Mouse (Mus musculus) frontal cortex, adult 2 months (tissue): ENCODE measurements around the gene Gm4744. TPM values are rescaled to one million over a fixed set of nuclear protein-coding genes. Genes with fewer than 3 reads are reported as not detected.
"Not testable (repeated sequence)": the region's sequence is repeated elsewhere in the genome, so short reads cannot be mapped to it uniquely, and the experiment has no call there.

Experiments used
- DNase-seq, 2 experiments: peaks; one replicate each; pipeline ENCODE4 v3.0.0; 2022; ENCODE audit warnings: low spot score in 1 of 2; ENCODE audit errors: extremely low spot score in 1 of 2
- polyA plus RNA-seq: library from polyadenylated mRNA; depleted of rRNA; stranded (reverse); fragments of >200 nt; gene quantifications from 2 replicates; pipeline ENCODE4 v1.2.3, GENCODE M21; 2012; rRNA removed

Gm4744 gene
- not detected in 2 replicates for polyA plus RNA-seq

- DNase-seq = no peak
Observed at GRCm38 (mm10) chr6:40951770-40952169, at the start of gene Gm4744. Gm4744 (minus strand) TSS chr6:40951870.

- DNase-seq = not testable (repeated sequence)
Observed at GRCm38 (mm10) chr6:40999379-40999778, 47.7 kb upstream of the Gm4744 start, which contains the start of gene Gm2663. Gm2663 (minus strand) TSS chr6:40999479.

DNA sequence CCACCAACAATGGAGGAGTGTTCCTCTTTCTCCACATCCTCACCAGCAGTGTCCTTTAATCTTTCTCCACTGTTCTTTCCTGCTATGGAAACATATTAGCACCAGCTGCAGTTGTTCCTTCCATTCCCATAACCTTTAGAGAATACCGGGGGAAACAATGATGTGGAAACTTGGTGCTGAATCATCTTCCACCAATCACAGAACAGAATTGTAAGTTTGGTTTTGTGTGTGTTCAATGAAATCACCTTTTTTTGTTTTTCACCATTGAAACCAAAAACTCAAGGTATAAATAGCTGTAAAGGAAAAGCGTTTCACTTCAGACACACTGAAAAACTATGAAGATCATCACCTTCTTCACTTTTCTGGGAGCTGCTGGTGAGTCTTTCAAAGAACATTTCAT lies 12.8 kb upstream of the Gm4744 start, which contains the start of gene 1810009J06Rik:
Gene 1810009J06Rik, plus strand, starts transcription at position 301 of the 400 bp plus-strand sequence.
- DNase-seq = not testable (repeated sequence)

GRCm38 (mm10) chr6:40953716-40954115 lies 2.0 kb upstream of the Gm4744 start:
- no peak for DNase-seq

GRCm38 (mm10) chr6:40940457-40940856 lies 11.2 kb downstream of the Gm4744 start, which contains the start of gene 1700074P13Rik:
1700074P13Rik (minus strand) TSS chr6:40940557.
- DNase-seq = no peak

GRCm38 (mm10) chr6:40919954-40920353 lies 31.7 kb downstream of the Gm4744 start:
- no peak for DNase-seq

- DNase-seq = no peak
Observed at GRCm38 (mm10) chr6:40900287-40900686, 51.4 kb downstream of the Gm4744 start, which contains the start of gene Prss58. Prss58 (minus strand) TSS chr6:40900387.

Other genes starting within 250 kb of the Gm4744 start
- gene Moxd2, start 64.4 kb downstream of the Gm4744 start, polyA plus RNA-seq = 0.29 TPM in 1 of 2 replicates, not detected in the other
- not detected in 2 replicates for gene Prss58, start 51.5 kb downstream of the Gm4744 start, polyA plus RNA-seq
- gene 1700074P13Rik, start 11.3 kb downstream of the Gm4744 start, polyA plus RNA-seq = not detected in 2 replicates
- not detected in 2 replicates for gene 1810009J06Rik, start 12.9 kb upstream of the Gm4744 start, polyA plus RNA-seq
- not detected in 2 replicates for gene Gm2663, start 47.6 kb upstream of the Gm4744 start, polyA plus RNA-seq
- gene 2210010C04Rik, start 83.6 kb upstream of the Gm4744 start, polyA plus RNA-seq = 0.06 and 0.08 TPM in 2 replicates